Mouse (Mus musculus) ES-E14 (cell line): ENCODE results near the gene Bmper.

Source experiments
- CHD2 ChIP-seq: IDR thresholded peaks from 2 replicates; pipeline ENCODE4 v1.6.1; 2014; ENCODE audit warnings: mild to moderate bottlenecking, low read depth, low read length, inconsistent platforms
- ZC3H11A ChIP-seq: IDR thresholded peaks from 2 replicates; pipeline ENCODE4 v1.6.1; 2012; ENCODE audit warnings: low read depth, mild to moderate bottlenecking, inconsistent platforms, low read length, borderline replicate concordance
- ZNF384 ChIP-seq: IDR thresholded peaks from 2 replicates; pipeline ENCODE4 v1.6.1; 2012; ENCODE audit warnings: low read depth, low read length, inconsistent platforms

DNA sequence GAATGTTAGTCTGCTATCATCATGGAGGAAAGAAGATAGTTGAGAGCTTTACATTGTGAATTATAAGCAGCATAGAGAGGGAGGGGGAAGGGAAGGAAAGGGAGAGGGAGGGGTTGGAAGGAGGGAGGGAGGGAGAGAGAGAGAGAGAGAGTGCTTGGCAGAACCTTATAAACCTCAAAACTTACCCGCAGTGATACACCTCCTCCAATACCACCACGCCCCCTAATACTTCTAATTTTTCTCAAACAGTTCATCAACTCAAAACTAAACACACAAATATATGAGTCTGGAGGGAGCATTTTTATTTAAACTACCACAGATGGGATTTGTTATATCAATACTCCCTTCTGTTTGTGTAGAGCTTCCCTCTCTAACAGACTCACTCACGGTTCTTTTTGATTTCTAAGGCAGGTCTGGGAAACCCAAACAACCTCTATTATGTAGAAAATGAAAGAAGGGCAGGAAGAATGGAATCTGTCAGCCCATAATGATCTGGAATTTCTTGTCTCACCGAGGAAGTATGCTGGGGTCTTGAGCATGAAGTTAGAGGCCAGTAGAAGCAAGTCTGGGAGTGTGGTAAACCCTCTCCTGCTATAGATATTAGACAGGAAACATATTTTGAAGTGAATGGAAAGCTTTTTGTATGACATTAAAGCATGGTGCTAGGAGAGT lies 152.0 kb downstream of the Bmper start:
- TF ChIP-seq ZC3H11A (no peak), CHD2 (no peak), ZNF384 (no peak)
